Mouse (Mus musculus) cerebellum, adult 9-10 months (tissue): ENCODE data around the gene Tia1.

ENCODE experiments used
- DNase-seq: peaks from one replicate; pipeline ENCODE4 v3.0.0; 2022

Tia1 gene

GRCm38 (mm10) chr6:86385362-86386104, 18.5 kb upstream of the Tia1 start:
- no peak for DNase-seq

- no peak for DNase-seq
Observed at GRCm38 (mm10) chr6:86387313-86387712, 16.7 kb upstream of the Tia1 start.

- no peak for DNase-seq
Observed at GRCm38 (mm10) chr6:86388461-86388860, 15.6 kb upstream of the Tia1 start.

DNA sequence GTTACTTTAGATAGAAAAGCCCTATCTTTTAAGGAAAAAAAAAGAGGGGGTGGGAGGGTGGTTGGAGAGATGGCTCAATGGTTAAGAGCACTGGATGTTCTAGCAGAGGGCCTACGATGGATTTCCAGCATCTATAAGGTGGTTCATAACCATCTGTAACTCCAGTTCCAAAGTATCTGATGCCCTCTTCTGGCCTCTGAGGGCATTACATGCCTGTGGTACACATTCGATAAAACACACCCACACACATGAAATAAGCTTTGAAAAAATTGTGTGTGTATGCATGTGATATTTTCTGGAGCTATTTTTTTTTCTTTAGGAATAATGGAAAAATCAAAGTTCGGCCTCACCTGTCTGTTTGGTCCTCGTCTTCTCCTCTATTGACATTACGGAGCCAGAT, 12.7 kb upstream of the Tia1 start:
- no peak for DNase-seq

DNA sequence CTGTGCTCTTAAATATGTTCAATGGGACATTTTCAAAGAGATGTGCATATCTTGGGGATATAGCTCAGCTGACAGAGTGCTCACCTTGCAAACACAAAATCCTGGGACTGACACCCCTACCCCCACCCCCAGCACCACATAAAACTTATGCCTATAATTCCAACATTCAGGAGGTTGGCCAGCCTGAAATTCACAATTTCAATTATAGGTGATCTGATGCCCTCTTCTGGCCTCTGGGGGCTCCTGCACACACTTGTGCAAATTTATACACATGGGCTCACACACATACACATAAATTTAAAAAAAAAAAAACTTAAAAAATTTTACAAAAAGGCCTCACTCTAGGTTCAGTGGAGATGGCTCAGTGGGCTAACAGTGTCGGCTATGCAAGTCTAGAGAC, 10.8 kb upstream of the Tia1 start:
- DNase-seq: no peak

DNA sequence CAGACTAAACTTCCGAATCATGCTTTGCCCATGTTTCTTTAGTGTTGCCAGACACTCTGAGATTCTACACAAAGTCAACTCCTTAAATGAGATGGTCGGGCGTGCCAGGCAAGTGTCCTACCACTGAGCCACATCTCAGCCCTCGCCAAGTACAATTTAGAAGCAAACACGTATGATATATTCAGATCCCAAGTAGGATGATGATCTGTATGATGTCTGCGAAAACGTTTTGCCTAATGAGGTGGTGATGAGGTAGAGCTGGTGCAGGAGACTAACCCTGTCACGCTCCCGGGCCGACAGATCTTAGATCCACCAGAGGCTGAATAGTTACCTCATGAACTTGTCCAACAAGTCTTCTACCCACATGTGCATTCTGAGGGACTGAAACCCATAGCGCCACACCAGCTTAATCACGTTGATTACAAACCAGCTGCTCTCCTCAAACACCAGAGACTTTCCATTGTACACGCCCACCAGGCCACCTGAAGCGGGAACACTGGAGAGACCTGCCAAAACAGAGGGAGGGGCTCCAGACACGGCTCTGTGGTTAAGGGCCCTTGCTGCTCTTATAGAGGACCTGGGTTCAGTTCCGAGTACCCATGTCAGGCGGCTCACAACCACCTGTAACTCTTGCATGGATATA, 9.8 kb upstream of the Tia1 start:
- no peak for DNase-seq

- DNase-seq: no peak
Observed at GRCm38 (mm10) chr6:86395021-86395420, 9.0 kb upstream of the Tia1 start.

- no peak for DNase-seq
Observed at GRCm38 (mm10) chr6:86395969-86396368, 8.1 kb upstream of the Tia1 start.

DNA sequence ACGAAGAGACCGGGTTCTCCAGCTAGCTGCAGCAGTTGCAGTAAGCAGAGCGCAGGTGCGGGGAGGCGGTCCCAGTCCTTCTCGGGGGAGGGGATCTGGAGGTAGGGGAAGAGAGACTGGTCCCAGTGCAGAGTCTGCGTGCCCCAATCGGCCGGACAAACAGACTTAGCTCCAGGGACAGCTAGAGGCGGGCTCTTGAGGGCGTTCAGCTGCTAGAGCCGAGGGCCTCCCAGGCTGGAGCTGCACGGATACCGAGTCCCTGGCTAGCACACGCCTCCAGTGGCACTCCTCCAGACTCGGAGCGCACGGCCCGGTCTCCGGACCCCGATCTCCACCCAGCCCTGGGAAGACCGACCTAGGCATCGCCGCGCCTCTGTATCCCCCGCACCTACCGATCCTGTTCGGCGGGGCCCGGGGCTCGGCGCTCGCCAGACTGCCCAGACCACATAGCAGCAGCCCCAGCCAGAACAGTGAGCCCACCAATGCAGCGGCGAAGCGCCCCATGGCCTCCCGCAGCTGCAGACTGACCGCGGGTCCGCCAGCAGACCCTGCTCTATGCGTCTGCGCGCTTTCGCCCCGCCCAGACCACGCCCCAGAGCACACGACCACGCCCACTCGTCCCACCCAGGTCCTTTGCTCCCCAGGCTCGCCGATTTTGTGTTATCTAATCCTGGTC, 7.3 kb upstream of the Tia1 start, which contains the start of gene Pcyox1:
Gene Pcyox1, minus strand, starts transcription at position 574 of the 676 bp plus-strand sequence.
- DNase-seq: peak; percentile 89

GRCm38 (mm10) chr6:86397257-86397980, 6.6 kb upstream of the Tia1 start:
- DNase-seq: no peak

GRCm38 (mm10) chr6:86398986-86399385, 5.0 kb upstream of the Tia1 start:
- no peak for DNase-seq

- no peak for DNase-seq
Observed at GRCm38 (mm10) chr6:86399995-86400394, 4.0 kb upstream of the Tia1 start.

- peak; percentile 63 for DNase-seq
Observed at GRCm38 (mm10) chr6:86400972-86401371, 3.0 kb upstream of the Tia1 start.

GRCm38 (mm10) chr6:86402681-86403607, 1.1 kb upstream of the Tia1 start:
- no peak for DNase-seq

GRCm38 (mm10) chr6:86403728-86404099, 305 bp upstream of the Tia1 start:
- peak; percentile 97 for DNase-seq

DNA sequence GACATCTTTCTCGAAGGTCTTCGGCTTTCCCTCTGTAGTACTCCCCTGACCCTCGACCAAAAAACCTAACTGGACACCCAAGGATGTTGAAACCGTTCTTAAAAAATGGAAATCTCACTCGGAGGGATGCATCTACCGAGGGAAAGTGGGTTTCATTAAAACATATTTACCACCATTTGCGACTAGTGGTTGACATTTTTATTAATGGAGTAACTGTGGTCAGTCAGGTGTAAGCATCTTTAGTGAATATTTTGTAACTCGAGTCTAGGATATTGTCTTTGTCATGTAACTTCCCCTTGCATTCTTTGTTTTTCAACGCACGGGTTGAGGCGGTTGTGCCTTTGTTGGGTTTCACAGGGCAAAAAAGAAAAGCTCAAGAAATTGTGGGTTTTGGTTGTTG, 977 bp downstream of the Tia1 start:
- DNase-seq: peak; percentile 44

GRCm38 (mm10) chr6:86406306-86406705, 2.3 kb downstream of the Tia1 start:
- DNase-seq: peak; percentile 43

DNA sequence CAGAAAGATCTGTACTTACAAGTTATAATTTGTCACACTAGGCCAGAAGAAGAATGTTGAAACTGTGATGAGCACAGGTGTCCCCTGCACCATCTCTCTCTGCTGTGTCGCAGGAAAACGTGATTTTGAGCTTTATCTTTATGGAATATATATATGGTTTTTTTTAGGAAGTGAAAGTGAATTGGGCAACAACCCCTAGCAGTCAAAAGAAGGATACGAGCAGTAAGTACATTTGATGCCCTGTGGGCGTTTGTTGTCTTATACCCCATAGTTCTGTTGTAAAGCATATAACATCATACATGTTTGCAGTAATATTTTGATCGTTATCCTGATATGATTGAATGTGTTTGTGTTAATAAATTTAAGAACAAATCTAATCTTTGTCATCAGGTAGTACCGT, 14.7 kb downstream of the Tia1 start:
- no peak for DNase-seq

DNA sequence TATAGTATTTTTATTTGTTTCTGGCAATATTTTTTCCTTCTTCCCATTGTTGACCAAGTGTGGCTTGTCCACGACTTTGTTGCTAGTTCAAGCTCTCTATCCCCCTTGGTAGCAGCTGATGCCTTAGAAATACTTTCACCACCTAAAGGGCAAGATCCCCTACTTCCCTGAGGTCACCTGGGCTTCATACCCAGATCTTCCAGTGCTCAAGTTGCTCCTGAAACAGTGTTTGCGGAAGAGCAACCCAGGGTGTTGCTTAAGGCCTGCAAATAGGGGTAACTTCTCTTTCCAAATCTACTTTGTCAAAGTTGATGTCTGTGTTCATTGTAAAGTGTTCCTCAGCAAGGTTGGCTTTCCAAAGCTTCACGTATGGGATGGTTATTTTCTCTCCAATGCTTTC, 15.2 kb downstream of the Tia1 start:
- DNase-seq: no peak

DNA sequence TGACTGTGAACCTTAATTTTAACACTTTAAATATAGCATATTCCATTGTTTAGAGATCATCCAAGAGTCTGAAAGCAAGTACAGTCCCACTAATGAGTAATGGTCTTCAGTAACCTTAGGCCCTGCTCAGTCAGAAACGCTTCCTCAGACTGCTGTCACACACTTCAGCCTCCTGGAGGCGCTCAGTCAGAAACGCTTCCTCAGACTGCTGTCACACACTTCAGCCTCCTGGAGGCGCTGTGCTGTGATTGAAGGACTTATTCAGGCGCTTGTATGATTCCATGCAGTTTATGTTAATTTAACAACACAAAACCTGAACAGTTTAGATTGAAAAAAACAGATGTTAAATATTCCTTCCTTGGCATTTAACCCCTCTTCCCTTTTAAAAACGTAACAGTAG, 16.5 kb downstream of the Tia1 start:
- no peak for DNase-seq

- no peak for DNase-seq
Observed at GRCm38 (mm10) chr6:86426358-86426757, 22.3 kb downstream of the Tia1 start, which contains the start of gene Gm44790. Gene Gm44790, plus strand, starts transcription at chr6:86426658.

DNA sequence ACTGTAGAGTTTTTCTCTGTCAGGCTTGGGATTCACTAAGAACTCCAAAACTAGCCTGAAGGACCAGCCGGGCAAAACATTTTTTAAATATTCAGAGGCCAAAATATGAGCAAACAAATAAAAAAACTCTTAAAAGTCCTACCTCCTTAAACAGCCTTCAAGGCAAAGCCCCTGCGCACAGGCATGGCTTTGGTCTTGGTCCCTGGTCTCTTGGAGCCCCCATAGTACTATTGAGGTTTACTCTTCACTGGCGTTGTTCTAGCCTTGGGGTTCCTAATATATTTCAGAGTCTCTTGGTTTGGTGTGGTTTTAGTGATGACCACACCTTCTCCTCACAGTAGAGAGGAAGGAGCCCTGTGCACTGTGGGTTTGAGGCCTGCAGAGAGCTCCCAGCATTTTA, 27.5 kb downstream of the Tia1 start:
- DNase-seq: no peak
